Mouse (Mus musculus) lung, adult 2 months (tissue): ENCODE results near the gene Saysd1.

ENCODE experiments used
- CTCF ChIP-seq: fragments of 200-500 bp; IDR thresholded peaks from 2 replicates; pipeline ENCODE4 v1.5.1; 2011; ENCODE audit warnings: mild to moderate bottlenecking, low read length, control low read depth; ENCODE audit not compliant: insufficient read depth
- POLR2A ChIP-seq: fragments of 200-500 bp; IDR thresholded peaks from 2 replicates; pipeline ENCODE4 v1.6.1; 2011; ENCODE audit warnings: low read depth, mild to moderate bottlenecking, control low read depth, low read length, borderline replicate concordance; ENCODE audit errors: extremely low read depth

DNA sequence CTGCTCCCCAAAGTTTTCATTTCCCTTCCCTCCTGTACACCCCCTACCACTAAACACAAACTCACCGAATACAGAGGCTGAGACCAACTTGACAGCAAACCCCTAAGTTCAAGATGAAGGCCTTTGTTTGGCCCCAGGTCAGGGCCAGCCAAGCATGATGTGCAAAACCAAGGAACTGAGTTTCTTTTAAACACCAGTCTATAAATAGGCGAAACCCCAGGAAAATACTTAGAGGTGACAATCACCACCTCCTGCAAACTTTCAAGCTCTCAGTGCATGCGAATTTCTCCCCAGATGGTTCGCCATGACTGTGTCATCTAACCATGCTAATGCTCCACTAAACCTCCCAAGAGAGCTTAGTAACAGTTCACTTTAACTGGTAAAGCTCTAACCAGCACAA is 37.4 kb upstream of the Saysd1 start:
- TF ChIP-seq CTCF (no peak), POLR2A (no peak)
